ENCODE assay signal across 18 mouse cellular contexts in the genomic region with DNA sequence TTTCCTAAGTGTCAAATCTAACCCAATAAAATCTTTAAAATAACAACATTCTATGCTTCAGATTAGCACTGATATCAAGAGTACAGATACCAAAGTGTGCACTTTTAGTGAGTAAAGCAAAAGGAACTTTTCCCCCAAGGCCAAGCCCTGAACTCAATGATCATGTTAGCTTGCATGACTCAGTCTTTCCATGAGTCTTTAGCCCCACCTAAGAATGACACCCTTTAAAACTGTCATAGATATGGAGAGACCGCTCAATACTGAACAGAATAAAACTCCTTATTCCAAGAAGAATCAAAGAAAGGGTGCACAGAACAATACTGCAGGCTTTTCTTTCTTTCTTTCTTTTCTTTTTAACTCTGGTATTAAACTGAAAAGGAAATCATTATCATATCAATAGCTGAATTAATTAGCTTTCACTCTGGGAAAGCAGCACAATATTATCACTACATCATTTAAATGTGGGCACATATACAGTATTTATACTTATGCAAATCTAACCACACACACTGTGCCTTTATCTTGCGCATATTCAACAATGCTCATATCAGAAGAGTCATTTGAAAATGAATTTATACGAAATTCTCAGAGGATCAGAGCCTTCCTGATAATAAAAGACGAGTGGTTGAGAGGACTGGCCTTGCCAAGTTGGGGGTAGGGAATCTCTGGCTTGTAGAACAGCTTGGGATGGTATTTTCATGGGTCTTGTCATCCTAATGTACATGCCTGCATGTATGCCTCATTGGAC. TPM values are rescaled to one million over a fixed set of nuclear protein-coding genes. Genes with fewer than 3 reads are reported as not detected.
DNase-seq lines count a peak whose midpoint lies in the region; ATAC-seq and TF ChIP-seq lines count a peak whose summit lies in the region.
"Had no signal": no experiment of that assay in that cellular context is flagged by ENCODE, and none has a peak within 500 bp of the region (broad histone marks: within the 10 kb centered on the region; RNA-seq: fewer than 3 reads in every experiment).

No protein-coding gene starts in this region.

- no peaks in the 10 kb centered on the region for H3K36me3 ChIP-seq in midbrain, embryonic 10.5 days
- no peaks in the 10 kb centered on the region for H3K36me3 ChIP-seq in midbrain, embryonic 16.5 days (ENCODE audit: control insufficient read depth, insufficient read depth, low read length)
- no peaks in the 10 kb centered on the region for H3K36me3 ChIP-seq in forebrain, postnatal 0 days (ENCODE audit: insufficient read depth)
- H3K36me3 ChIP-seq: embryonic facial prominence, embryonic 15.5 days; stomach, embryonic 15.5 days had no signal

- no peak for DNase-seq in midbrain, embryonic 10.5 days (ENCODE audit: low spot score)
- peak; percentile 16 for DNase-seq in R1 (ENCODE audit: low read depth, low spot score)
- peak; percentile 13 for DNase-seq in forebrain, postnatal 0 days
- DNase-seq in ovary, postnatal 14 days (ENCODE audit: low spot score), result no peak
- no peak for DNase-seq in embryo, embryonic 11 days
- DNase-seq in urinary bladder, postnatal 10 days (ENCODE audit: low spot score), result no peak
- DNase-seq: heart, adult 2 months; heart, postnatal 36 days; kidney, adult 9 months; left cerebral cortex, postnatal 4 days; lung, postnatal 4 days; right cerebral cortex, postnatal 4 days; thymus, postnatal 36 days had no signal

- H3K4me3 ChIP-seq in midbrain, embryonic 10.5 days, result no peak overlapping the region
- no peak overlapping the region for H3K4me3 ChIP-seq in midbrain, embryonic 16.5 days (ENCODE audit: low read depth, low read length)
- H3K4me3 ChIP-seq in forebrain, postnatal 0 days (ENCODE audit: low read depth, low read length), result no peak overlapping the region
- H3K4me3 ChIP-seq: embryonic facial prominence, embryonic 15.5 days; heart, adult 2 months; stomach, embryonic 15.5 days had no signal

- WGBS in midbrain, embryonic 10.5 days, result 42% methylated on average over 4 of the region's 4 CpGs
- WGBS in midbrain, embryonic 16.5 days, result 15% methylated on average over 4 of the region's 4 CpGs
- WGBS in forebrain, postnatal 0 days, result 15% methylated on average over 4 of the region's 4 CpGs

- no peaks in the 10 kb centered on the region for H3K9me3 ChIP-seq in midbrain, embryonic 10.5 days (replicated peaks)
- H3K9me3 ChIP-seq in midbrain, embryonic 16.5 days (replicated peaks; ENCODE audit: control insufficient read depth, low read length, poor library complexity, severe bottlenecking), result no peaks in the 10 kb centered on the region
- no peaks in the 10 kb centered on the region for H3K9me3 ChIP-seq in forebrain, postnatal 0 days (ENCODE audit: low read length)
- H3K9me3 ChIP-seq: embryonic facial prominence, embryonic 15.5 days; stomach, embryonic 15.5 days had no signal

- no peak overlapping the region for H3K9ac ChIP-seq in midbrain, embryonic 16.5 days (ENCODE audit: low read depth, low read length)
- H3K9ac ChIP-seq in forebrain, postnatal 0 days, result no peak overlapping the region
- H3K9ac ChIP-seq: embryonic facial prominence, embryonic 15.5 days; liver, embryonic 14.5 days; stomach, embryonic 15.5 days had no signal

- H3K4me1 ChIP-seq in midbrain, embryonic 10.5 days, result peaks cover 33% of the 10 kb centered on the region
- H3K4me1 ChIP-seq in midbrain, embryonic 16.5 days (ENCODE audit: control insufficient read depth, insufficient read depth, low read length), result peaks cover 6% of the 10 kb centered on the region; the same call in 1 of the 2 replicates
- H3K4me1 ChIP-seq in forebrain, postnatal 0 days (ENCODE audit: insufficient read depth), result 0 out of 2 replicates have a peak, but pooled peaks cover 3% of the 10 kb centered on the region
- H3K4me1 ChIP-seq: embryonic facial prominence, embryonic 15.5 days; stomach, embryonic 15.5 days had no signal

- H3K27me3 ChIP-seq in midbrain, embryonic 10.5 days (ENCODE audit: low read depth, poor library complexity, severe bottlenecking), result peaks cover 40% of the 10 kb centered on the region
- H3K27me3 ChIP-seq in midbrain, embryonic 16.5 days (ENCODE audit: control insufficient read depth, insufficient read depth, low read depth, low read length), result no peaks in the 10 kb centered on the region; the same call in 1 of the 2 replicates
- no peaks in the 10 kb centered on the region for H3K27me3 ChIP-seq in forebrain, postnatal 0 days (ENCODE audit: insufficient read depth, low read length)
- H3K27me3 ChIP-seq: embryonic facial prominence, embryonic 15.5 days; stomach, embryonic 15.5 days had no signal

- H3K4me2 ChIP-seq in midbrain, embryonic 16.5 days (ENCODE audit: low read length), result no peak overlapping the region
- H3K4me2 ChIP-seq in forebrain, postnatal 0 days (ENCODE audit: low read depth), result no peak overlapping the region
- H3K4me2 ChIP-seq: embryonic facial prominence, embryonic 15.5 days; stomach, embryonic 15.5 days had no signal

- H3K27ac ChIP-seq in midbrain, embryonic 10.5 days (replicated peaks), result peak overlapping the region; percentile 57; the same call in 1 of the 2 replicates
- no peak overlapping the region for H3K27ac ChIP-seq in midbrain, embryonic 16.5 days (ENCODE audit: low read length)
- H3K27ac ChIP-seq in forebrain, postnatal 0 days (ENCODE audit: low read depth, low read length), result no peak overlapping the region
- H3K27ac ChIP-seq: embryonic facial prominence, embryonic 15.5 days; heart, adult 2 months; liver, embryonic 14.5 days; stomach, embryonic 15.5 days had no signal

- no peak for ATAC-seq in midbrain, embryonic 16.5 days
- peak; percentile 81; the same call in 1 of the 2 replicates for ATAC-seq in forebrain, postnatal 0 days

- no peak for TF ChIP-seq CTCF in forebrain, postnatal 0 days (IDR thresholded peaks at IDR 0.05; ENCODE audit: low read depth)

RNA-seq across cellular contexts. Expression of a gene that starts 43.4 kb away (rescaled TPM):
- 18.7 and 19.4 TPM in 2 replicates for polyA plus RNA-seq in midbrain, embryonic 10.5 days (2016; fragmentation: Nextera tagmentation; extraction: Ambion mirVana)
- 2.2 and 4.4 TPM in 2 replicates for polyA plus RNA-seq in midbrain, embryonic 16.5 days (2015; fragmentation: Nextera tagmentation; extraction: Ambion mirVana)
- 3.8 and 6.2 TPM in 2 replicates for total RNA-seq in forebrain, postnatal 0 days (2014; rRNA removed)
- 2.2 and 3.0 TPM in 2 replicates for polyA plus RNA-seq in forebrain, postnatal 0 days (2015; fragmentation: Nextera tagmentation; extraction: Ambion mirVana)

RNA-seq across cellular contexts. Expression of a gene that starts 46.2 kb away (rescaled TPM):
- polyA plus RNA-seq in midbrain, embryonic 10.5 days (2016; fragmentation: Nextera tagmentation; extraction: Ambion mirVana), result 0.07 and 0.20 TPM in 2 replicates
- polyA plus RNA-seq in midbrain, embryonic 16.5 days (2015; fragmentation: Nextera tagmentation; extraction: Ambion mirVana), result not detected in 2 replicates
- 0.08 TPM in 1 of 2 replicates, not detected in the other for total RNA-seq in forebrain, postnatal 0 days (2014; rRNA removed)
- 0.11 TPM in 1 of 2 replicates, not detected in the other for polyA plus RNA-seq in forebrain, postnatal 0 days (2015; fragmentation: Nextera tagmentation; extraction: Ambion mirVana)
- total RNA-seq: common myeloid progenitor, adult 5-6 weeks had no signal
- polyA plus RNA-seq: embryonic facial prominence, embryonic 15.5 days had no signal

Comparison
In these comparisons a context has a peak if more than half of its experiments do, and no peak if none do; other contexts are left out.
1. DNase-seq: peak in R1 (single experiment) and forebrain, postnatal 0 days (single experiment); none in midbrain, embryonic 10.5 days (single experiment), ovary, postnatal 14 days (single experiment), embryo, embryonic 11 days (single experiment) and urinary bladder, postnatal 10 days (single experiment).